Mouse (Mus musculus): ENCODE measurements at regions not wholly inside any gene's neighbourhood (a gene's known extent, or its start where the extent isn't known, plus 50 kb on each side); places are given as distances from the start of the nearest gene placed in this dataset.

- H3K4me1 ChIP-seq (ENCODE audit: insufficient read depth), result no peaks in the 10 kb centered on the region
- 62% methylated on average over 3 of the region's 3 CpGs for WGBS
- H3K9me3 ChIP-seq (ENCODE audit: low read length), result no peaks in the 10 kb centered on the region
- H3K27ac ChIP-seq (ENCODE audit: low read depth, low read length), result no peak overlapping the region
- no peak overlapping the region for H3K4me3 ChIP-seq (ENCODE audit: low read depth, low read length)
- H3K4me2 ChIP-seq (ENCODE audit: low read depth), result no peak overlapping the region
- ATAC-seq, result peak; percentile 42; the same call in 1 of the 2 replicates
- TF ChIP-seq CTCF (IDR thresholded peaks at IDR 0.05; ENCODE audit: low read depth), result no peak
- no peaks in the 10 kb centered on the region for H3K27me3 ChIP-seq (ENCODE audit: insufficient read depth, low read length)
- H3K9ac ChIP-seq, result no peak overlapping the region
- H3K36me3 ChIP-seq (ENCODE audit: insufficient read depth), result no peaks in the 10 kb centered on the region
- DNase-seq, result no peak
Measured at GRCm38 (mm10) chr6:15865271-15865670, 144.8 kb downstream of the Mdfic start.

GRCm38 (mm10) chr6:15882288-15882903 lies 161.9 kb downstream of the Mdfic start:
- no peaks in the 10 kb centered on the region for H3K27me3 ChIP-seq (ENCODE audit: insufficient read depth, low read length)
- H3K36me3 ChIP-seq (ENCODE audit: insufficient read depth), result no peaks in the 10 kb centered on the region
- WGBS, result 95% methylated on average over 5 of the region's 5 CpGs
- no peak for TF ChIP-seq CTCF (IDR thresholded peaks at IDR 0.05; ENCODE audit: low read depth)
- H3K27ac ChIP-seq (ENCODE audit: low read depth, low read length), result no peak overlapping the region
- no peak overlapping the region for H3K4me3 ChIP-seq (ENCODE audit: low read depth, low read length)
- DNase-seq (no peak), ATAC-seq (no peak)
- H3K9me3 ChIP-seq (ENCODE audit: low read length), result no peaks in the 10 kb centered on the region
- H3K4me1 ChIP-seq (ENCODE audit: insufficient read depth), result no peaks in the 10 kb centered on the region
- H3K9ac ChIP-seq, result no peak overlapping the region
- H3K4me2 ChIP-seq (ENCODE audit: low read depth), result no peak overlapping the region

- ATAC-seq, result no peak
Measured at GRCm38 (mm10) chr6:15893066-15893465, 172.6 kb downstream of the Mdfic start.

GRCm38 (mm10) chr6:15900495-15900894 lies 180.0 kb downstream of the Mdfic start:
- TF ChIP-seq CTCF (IDR thresholded peaks at IDR 0.05; ENCODE audit: low read depth), result no peak
- Histone ChIP-seq H3K36me3 (ENCODE audit: insufficient read depth) (no peaks in the 10 kb centered on the region), H3K9ac (no peak overlapping the region), H3K27me3 (ENCODE audit: insufficient read depth, low read length) (no peaks in the 10 kb centered on the region), H3K4me3 (ENCODE audit: low read depth, low read length) (no peak overlapping the region), H3K9me3 (ENCODE audit: low read length) (no peaks in the 10 kb centered on the region), H3K4me1 (ENCODE audit: insufficient read depth) (0 out of 2 replicates have a peak, but pooled peaks cover 3% of the 10 kb centered on the region), H3K4me2 (ENCODE audit: low read depth) (no peak overlapping the region), H3K27ac (ENCODE audit: low read depth, low read length) (no peak overlapping the region)
- ATAC-seq (no peak), DNase-seq (no peak)

More at GRCm38 (mm10) chr6:15893066-15893465, 172.6 kb downstream of the Mdfic start:
- H3K4me2 ChIP-seq (ENCODE audit: low read depth), result no peak overlapping the region
- H3K36me3 ChIP-seq (ENCODE audit: insufficient read depth), result no peaks in the 10 kb centered on the region
- no peak overlapping the region for H3K9ac ChIP-seq
- no peak for DNase-seq
- no peak overlapping the region for H3K27ac ChIP-seq (ENCODE audit: low read depth, low read length)
- no peaks in the 10 kb centered on the region for H3K9me3 ChIP-seq (ENCODE audit: low read length)
- no peaks in the 10 kb centered on the region for H3K4me1 ChIP-seq (ENCODE audit: insufficient read depth)
- H3K4me3 ChIP-seq (ENCODE audit: low read depth, low read length), result no peak overlapping the region
- 85% methylated on average over 5 of the region's 5 CpGs for WGBS
- TF ChIP-seq CTCF (IDR thresholded peaks at IDR 0.05; ENCODE audit: low read depth), result no peak
- no peaks in the 10 kb centered on the region for H3K27me3 ChIP-seq (ENCODE audit: insufficient read depth, low read length)

- Histone ChIP-seq H3K36me3 (ENCODE audit: insufficient read depth) (no peaks in the 10 kb centered on the region), H3K9ac (no peak overlapping the region), H3K4me3 (ENCODE audit: low read depth, low read length) (no peak overlapping the region), H3K4me2 (ENCODE audit: low read depth) (no peak overlapping the region), H3K4me1 (ENCODE audit: insufficient read depth) (0 out of 2 replicates have a peak, but pooled peaks cover 3% of the 10 kb centered on the region), H3K9me3 (ENCODE audit: low read length) (no peaks in the 10 kb centered on the region), H3K27ac (ENCODE audit: low read depth, low read length) (no peak overlapping the region), H3K27me3 (ENCODE audit: insufficient read depth, low read length) (no peaks in the 10 kb centered on the region)
- no peak for DNase-seq
- 28% methylated on average over 2 of the region's 2 CpGs for WGBS
- ATAC-seq, result no peak
- TF ChIP-seq CTCF (IDR thresholded peaks at IDR 0.05; ENCODE audit: low read depth), result no peak
Measured at GRCm38 (mm10) chr6:15902665-15903274, 182.3 kb downstream of the Mdfic start.

GRCm38 (mm10) chr6:15910420-15911167 lies 190.1 kb downstream of the Mdfic start:
- ATAC-seq, result no peak; the same call in 1 of the 2 replicates
- 67% methylated on average over 1 of the region's 1 CpGs for WGBS

GRCm38 (mm10) chr6:15929650-15930049 lies 209.2 kb downstream of the Mdfic start:
- no peak for ATAC-seq
- Histone ChIP-seq H3K27me3 (ENCODE audit: insufficient read depth, low read length) (no peaks in the 10 kb centered on the region), H3K27ac (ENCODE audit: low read depth, low read length) (no peak overlapping the region), H3K9ac (no peak overlapping the region), H3K4me1 (ENCODE audit: insufficient read depth) (no peaks in the 10 kb centered on the region), H3K4me2 (ENCODE audit: low read depth) (no peak overlapping the region), H3K4me3 (ENCODE audit: low read depth, low read length) (no peak overlapping the region), H3K36me3 (ENCODE audit: insufficient read depth) (no peaks in the 10 kb centered on the region), H3K9me3 (ENCODE audit: low read length) (no peaks in the 10 kb centered on the region)
- WGBS, result 83% methylated on average over 2 of the region's 2 CpGs
- TF ChIP-seq CTCF (IDR thresholded peaks at IDR 0.05; ENCODE audit: low read depth), result no peak
- no peak for DNase-seq

More at GRCm38 (mm10) chr6:15910420-15911167, 190.1 kb downstream of the Mdfic start:
- H3K4me3 ChIP-seq (ENCODE audit: low read depth, low read length), result no peak overlapping the region
- no peak overlapping the region for H3K27ac ChIP-seq (ENCODE audit: low read depth, low read length)
- H3K36me3 ChIP-seq (ENCODE audit: insufficient read depth), result no peaks in the 10 kb centered on the region
- H3K4me2 ChIP-seq (ENCODE audit: low read depth), result no peak overlapping the region
- no peak for DNase-seq
- no peaks in the 10 kb centered on the region for H3K9me3 ChIP-seq (ENCODE audit: low read length)
- H3K4me1 ChIP-seq (ENCODE audit: insufficient read depth), result no peaks in the 10 kb centered on the region
- no peaks in the 10 kb centered on the region for H3K27me3 ChIP-seq (ENCODE audit: insufficient read depth, low read length)
- H3K9ac ChIP-seq, result no peak overlapping the region
- no peak for TF ChIP-seq CTCF (IDR thresholded peaks at IDR 0.05; ENCODE audit: low read depth)
